Mouse (Mus musculus) thymus, postnatal 0 days (tissue): ENCODE measurements at regions not wholly inside any gene's neighbourhood (a gene's known extent, or its start where the extent isn't known, plus 50 kb on each side); places are given as distances from the start of the nearest gene placed in this dataset.

Source experiments
- DNase-seq: peaks from one replicate; pipeline ENCODE4 v3.0.0-alpha.2; 2015; ENCODE audit warnings: low spot score

- DNase-seq = peak; percentile 65
These were observed 104.2 kb upstream of the 2610301B20Rik start for GRCm38 (mm10) chr4:10770026-10770643.

- DNase-seq = no peak
These were observed 99.6 kb upstream of the 2610301B20Rik start for GRCm38 (mm10) chr4:10774557-10775215.

- DNase-seq = no peak
These were observed 87.6 kb upstream of the 2610301B20Rik start for GRCm38 (mm10) chr4:10786701-10787100.

GRCm38 (mm10) chr4:10788306-10788705 lies 86.0 kb upstream of the 2610301B20Rik start:
- DNase-seq = no peak

GRCm38 (mm10) chr4:10789141-10789540 lies 85.2 kb upstream of the 2610301B20Rik start:
- no peak for DNase-seq

GRCm38 (mm10) chr4:10792628-10793027 lies 81.7 kb upstream of the 2610301B20Rik start:
- DNase-seq = no peak

- no peak for DNase-seq
These were observed 79.8 kb upstream of the 2610301B20Rik start for GRCm38 (mm10) chr4:10794471-10794870.

- no peak for DNase-seq
These were observed 73.3 kb upstream of the 2610301B20Rik start for GRCm38 (mm10) chr4:10800780-10801553.

GRCm38 (mm10) chr4:10804735-10805134 lies 69.6 kb upstream of the 2610301B20Rik start:
- no peak for DNase-seq

- DNase-seq = no peak
These were observed 67.0 kb upstream of the 2610301B20Rik start for GRCm38 (mm10) chr4:10807260-10807659.

GRCm38 (mm10) chr4:10812931-10813330 lies 61.4 kb upstream of the 2610301B20Rik start:
- DNase-seq = no peak
